Mouse (Mus musculus) neutrophil, adult 5-6 weeks (primary cell): Measurements from ENCODE around the gene Mettl23. TPM values are rescaled to one million over a fixed set of nuclear protein-coding genes. Genes with fewer than 3 reads are reported as not detected.
"Not testable (repeated sequence)": the region's sequence is repeated elsewhere in the genome, so short reads cannot be mapped to it uniquely, and the experiment has no call there.

Experiments used
- ATAC-seq: fragments of 151-379, 151-347 bp; 2 replicates; pipeline ENCODE4 v1.8.0; 2017; ENCODE audit warnings: mild to moderate bottlenecking, moderate TSS enrichment; ENCODE audit not compliant: insufficient number of reproducible peaks, poor library complexity, low FRiP score, severe bottlenecking; ENCODE audit errors: extremely low read depth
- total RNA-seq: library from RNA; stranded (forward); fragments of 200-1000 nt; gene quantifications from 2 replicates; pipeline ENCODE4 v1.2.3, GENCODE M21; 2017

Gene Mettl23
- total RNA-seq, 1 experiment from 2014 or later, result 78.8 TPM

DNA sequence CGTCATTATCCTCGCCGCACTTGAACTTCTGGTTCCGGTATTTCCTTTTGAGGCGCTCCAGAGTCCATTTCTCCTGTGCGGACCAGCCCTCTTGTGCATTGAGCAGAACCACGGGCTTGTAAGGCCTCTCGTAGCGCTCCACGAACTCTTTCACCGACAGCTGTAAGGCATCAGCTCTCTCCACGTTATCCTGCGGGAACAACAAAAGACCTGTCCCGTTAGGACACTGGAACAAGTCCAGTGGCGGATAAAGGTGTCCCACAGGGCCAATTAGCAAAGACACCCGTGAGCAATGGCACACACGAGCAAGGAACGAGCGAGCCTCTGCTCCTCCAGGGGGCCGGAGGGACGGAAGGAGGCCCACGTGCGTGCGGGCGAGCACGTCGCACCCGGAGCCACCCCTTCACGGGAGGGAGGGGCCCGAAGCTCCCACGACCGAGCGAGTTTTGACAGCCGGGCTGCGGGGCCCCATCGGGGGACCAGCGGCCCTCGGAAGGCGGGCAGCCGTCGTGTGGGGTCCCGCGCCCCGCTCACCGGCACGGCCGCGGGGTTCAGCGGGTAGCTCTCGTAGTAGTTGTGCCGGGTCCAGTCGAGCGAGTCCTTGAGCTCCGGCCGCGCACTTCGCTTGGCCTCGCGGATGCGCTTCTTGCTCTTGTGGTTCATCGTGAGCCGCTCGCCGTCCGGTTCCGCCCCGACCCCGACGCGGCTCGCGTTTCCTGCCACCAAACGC lies 382 bp upstream of the Mettl23 start:
- peak; percentile 37 for ATAC-seq

- ATAC-seq, result no peak
Observed at GRCm38 (mm10) chr11:116846593-116847181, 3.6 kb downstream of the Mettl23 start.

DNA sequence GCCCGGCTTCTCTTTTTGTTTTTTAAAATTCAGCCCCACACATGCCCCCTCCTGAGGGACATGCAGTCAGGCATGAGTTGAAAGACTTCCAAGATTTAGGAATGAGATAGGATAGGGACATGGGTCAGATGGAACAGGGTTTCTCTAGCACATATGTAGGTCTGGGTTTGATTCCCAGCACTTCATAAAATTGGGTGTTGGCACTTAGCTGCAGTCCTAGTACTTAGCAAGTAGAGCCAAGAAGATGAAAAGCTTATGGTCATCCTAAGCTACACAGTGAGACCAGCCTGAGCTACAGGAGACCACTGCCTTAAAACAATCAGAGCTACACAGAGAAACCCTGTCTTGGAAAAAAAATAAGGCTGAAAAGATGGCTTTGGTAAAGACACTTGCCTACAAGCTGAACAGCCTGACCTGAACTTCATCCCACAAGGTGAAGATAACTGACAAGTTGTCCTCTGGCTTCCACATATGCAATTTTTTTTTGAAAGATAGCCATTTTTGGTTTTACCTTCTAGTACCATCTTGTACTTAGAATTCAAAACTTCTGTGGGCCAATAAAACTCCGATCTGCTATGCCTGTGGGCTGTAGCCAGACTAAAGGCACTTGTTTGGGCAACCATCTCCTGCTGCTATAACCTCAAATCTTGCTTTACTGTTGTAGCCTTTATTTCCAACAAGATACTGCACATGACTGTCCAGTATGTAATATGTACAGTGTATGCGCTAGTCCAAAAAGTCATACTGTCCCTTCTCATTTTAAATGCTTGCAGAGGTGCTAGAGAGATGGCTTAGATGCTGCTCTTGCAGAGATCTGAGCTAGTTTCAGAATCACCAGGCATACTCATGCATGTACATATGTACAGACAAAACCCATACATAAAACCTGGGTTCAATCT lies 4.4 kb downstream of the Mettl23 start:
- ATAC-seq, result no peak

DNA sequence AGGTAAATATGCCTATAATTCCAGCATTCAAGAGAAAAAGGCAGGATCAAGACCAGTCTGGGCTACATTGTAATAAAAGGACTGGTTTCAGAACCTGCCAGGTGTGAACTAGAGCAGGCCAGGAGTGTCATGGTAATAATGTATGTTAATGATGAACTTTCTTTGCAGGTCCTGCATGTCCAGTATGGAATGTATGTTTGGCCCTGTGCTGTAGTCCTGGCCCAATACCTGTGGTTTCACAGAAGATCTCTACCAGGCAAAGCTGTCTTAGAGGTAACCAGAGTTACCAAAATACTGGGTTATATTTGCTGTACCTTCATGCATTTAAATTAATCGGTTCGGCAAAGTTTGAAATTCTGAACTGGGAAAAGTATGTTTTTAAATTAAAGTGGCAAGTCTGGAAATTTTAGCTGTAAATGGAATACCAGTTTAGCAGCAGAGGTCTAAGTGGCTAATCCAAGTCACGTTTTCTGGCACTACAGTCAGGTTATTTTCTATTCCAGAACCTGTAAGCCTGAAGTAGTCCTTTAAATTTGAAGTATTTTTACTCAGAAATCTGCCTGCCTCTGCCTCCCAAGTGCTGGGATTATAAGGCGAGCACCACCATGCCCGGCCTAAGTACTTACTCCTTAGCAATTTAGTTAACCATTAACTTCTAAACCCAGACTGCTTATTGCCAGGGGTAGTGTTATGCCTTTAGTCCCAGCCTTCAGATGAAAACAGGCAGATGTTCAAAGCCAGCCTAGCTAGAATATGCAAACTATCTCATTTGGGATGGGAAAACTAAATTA lies 5.2 kb downstream of the Mettl23 start:
- no peak for ATAC-seq

DNA sequence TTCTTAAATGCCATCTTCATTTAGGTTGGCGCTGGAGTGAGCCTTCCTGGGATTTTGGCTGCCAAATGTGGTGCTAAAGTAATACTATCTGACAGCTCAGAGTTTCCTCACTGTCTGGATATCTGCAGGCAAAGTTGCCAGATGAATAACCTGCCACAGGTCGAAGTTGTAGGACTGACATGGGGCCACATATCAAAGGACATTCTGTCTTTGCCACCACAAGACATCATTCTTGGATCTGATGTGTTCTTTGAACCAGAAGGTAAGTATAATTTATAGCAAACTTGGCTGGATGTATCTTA lies 5.8 kb downstream of the Mettl23 start:
- ATAC-seq, result not testable (repeated sequence)

DNA sequence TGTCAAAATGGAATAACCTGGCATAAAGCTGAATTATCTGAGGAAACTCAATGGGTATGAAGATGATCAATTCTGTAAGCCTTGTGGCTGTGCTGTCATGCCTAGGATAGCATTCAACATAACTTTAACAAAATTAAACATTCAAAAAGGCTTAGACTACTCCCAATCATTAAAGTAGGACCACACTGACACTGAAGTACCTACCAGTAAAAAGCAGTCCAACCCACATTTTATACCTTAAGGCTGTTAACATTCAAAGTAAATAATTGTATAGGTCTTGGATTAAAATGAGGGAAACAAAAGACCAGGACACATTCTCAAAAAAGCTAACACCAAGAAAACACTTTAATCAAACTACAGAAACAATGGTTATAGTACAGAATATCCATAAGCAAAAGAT lies 6.5 kb downstream of the Mettl23 start:
- no peak for ATAC-seq

- ATAC-seq, result no peak
Observed at GRCm38 (mm10) chr11:116850085-116850484, 7.0 kb downstream of the Mettl23 start.

- no peak for ATAC-seq
Observed at GRCm38 (mm10) chr11:116850833-116851477, 7.9 kb downstream of the Mettl23 start.

GRCm38 (mm10) chr11:116851576-116852290 lies 8.7 kb downstream of the Mettl23 start:
- no peak for ATAC-seq

DNA sequence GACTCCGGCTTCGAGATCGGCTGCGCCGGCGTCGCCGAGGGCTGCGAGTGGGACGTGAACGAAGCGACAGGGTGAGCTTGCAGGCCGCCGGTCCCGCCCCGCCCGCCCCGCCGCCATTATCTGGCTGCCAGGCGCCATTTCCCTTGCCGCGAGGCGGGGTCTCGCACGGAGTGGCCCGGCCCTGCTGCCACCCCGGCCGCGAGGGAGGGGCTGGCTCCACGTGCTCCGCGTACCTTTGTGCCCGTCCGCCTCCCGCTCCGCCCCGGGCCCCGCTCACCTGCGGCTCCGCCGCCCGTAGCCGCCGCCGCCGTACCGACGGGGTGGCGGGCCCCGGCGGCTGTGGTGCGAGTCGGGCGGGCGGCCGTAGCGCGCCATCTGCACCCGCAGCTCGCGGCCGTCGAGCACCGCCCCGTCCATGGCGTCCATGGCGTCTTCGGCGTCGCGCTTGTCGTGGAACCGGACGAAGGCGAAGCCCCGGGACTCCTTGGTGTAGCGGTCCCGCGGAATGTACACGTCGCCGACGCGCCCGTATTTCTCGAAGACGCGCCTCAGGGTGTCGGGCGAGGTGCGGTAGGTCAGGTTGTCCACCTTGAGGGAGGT lies 9.3 kb downstream of the Mettl23 start, which contains the start of gene Mfsd11:
Gene Mfsd11, plus strand, starts transcription at position 150 of the 600 bp plus-strand sequence.
- no peak for ATAC-seq

- peak; percentile 79 for ATAC-seq
Observed at GRCm38 (mm10) chr11:116852891-116853511, 9.9 kb downstream of the Mettl23 start, which contains the start of gene Srsf2. TSS of gene Srsf2 (minus strand) at chr11:116853094.

GRCm38 (mm10) chr11:116853512-116853928 lies 10.4 kb downstream of the Mettl23 start:
- ATAC-seq, result peak; percentile 63

DNA sequence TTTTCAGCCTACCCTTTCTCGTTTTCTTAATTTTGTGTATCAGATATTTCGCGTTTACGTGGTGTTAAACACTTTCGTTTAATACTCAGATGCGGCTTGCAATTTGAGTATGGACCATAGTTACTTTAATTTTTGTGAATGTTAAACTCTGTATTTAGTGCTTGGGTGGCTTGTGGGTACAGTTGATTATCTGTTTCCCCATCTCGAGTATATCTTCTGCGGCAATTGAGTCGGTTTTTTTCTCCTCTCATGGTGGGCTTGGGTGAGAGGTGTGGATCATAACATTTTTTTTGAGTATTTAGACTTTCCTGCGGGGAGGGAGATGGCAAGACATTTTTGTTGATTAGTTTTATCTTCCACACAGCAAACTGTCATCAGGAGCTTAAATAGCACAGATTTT lies 11.2 kb downstream of the Mettl23 start:
- ATAC-seq, result no peak

- ATAC-seq, result no peak
Observed at GRCm38 (mm10) chr11:116857183-116857850, 14.2 kb downstream of the Mettl23 start.

DNA sequence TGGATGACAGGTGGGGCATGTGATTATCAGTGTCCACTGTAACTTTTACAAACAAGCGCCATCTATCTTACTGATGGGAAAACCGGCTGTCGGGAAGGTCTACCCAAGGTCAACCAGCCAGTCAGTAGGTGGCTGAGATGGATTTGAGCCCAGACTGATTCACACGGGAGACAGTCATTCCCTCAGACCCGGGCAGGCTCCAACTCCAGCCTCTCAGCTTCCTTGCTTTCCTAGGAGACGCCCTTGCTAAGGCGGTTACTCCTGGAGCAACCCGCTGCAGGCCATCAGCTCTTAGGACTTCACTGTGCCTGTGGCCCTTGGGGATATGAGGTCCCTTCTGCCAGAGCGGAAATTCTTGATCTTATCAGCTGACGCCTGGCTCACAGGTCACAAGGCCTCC lies 21.4 kb downstream of the Mettl23 start:
- ATAC-seq, result no peak

- no peak for ATAC-seq
Observed at GRCm38 (mm10) chr11:116865945-116866585, 23.0 kb downstream of the Mettl23 start.
